Mouse (Mus musculus): Measurements from ENCODE around the gene Reps2.

- TF ChIP-seq POLR2A (IDR thresholded peaks at IDR 0.05; ENCODE audit: extremely low read depth, insufficient read depth, low read length) (no peak), CTCF (IDR thresholded peaks at IDR 0.05; ENCODE audit: low read depth, low read length) (no peak)
Measured at GRCm38 (mm10) chrX:162606113-162606512, 37.3 kb downstream of the Reps2 start.
